Mouse (Mus musculus) forebrain, embryonic 14.5 days (tissue): ENCODE measurements around the gene Hist2h4. TPM values are rescaled to one million over a fixed set of nuclear protein-coding genes. Genes with fewer than 3 reads are reported as not detected.
"Not testable (repeated sequence)": the region's sequence is repeated elsewhere in the genome, so short reads cannot be mapped to it uniquely, and the experiment has no call there.

Source experiments
- ATAC-seq: fragments of 200-750 bp; cut with Nextera tagmentation; 2 replicates; pipeline ENCODE4 v1.8.0; 2017; ENCODE audit warnings: mild to moderate bottlenecking, moderate library complexity
- DNase-seq: peaks from one replicate; pipeline ENCODE4 v3.0.0-alpha.2; 2015; ENCODE audit warnings: low spot score
- H3K27ac ChIP-seq: fragments of 300-500 bp; sonication (generic); 2 replicates; pipeline ENCODE4 v1.5.1; 2014; ENCODE audit warnings: low read depth, mild to moderate bottlenecking, control low read depth, low read length, moderate library complexity
- H3K27me3 ChIP-seq: fragments of 300-500 bp; sonication (generic); replicated peaks from 2 replicates; pipeline ENCODE4 v1.6.1; 2014; ENCODE audit warnings: low read length, control low read depth, mixed read lengths; ENCODE audit not compliant: control insufficient read depth, insufficient read depth
- H3K36me3 ChIP-seq: fragments of 300-500 bp; sonication (generic); 2 replicates; pipeline ENCODE4 v1.6.1; 2014; ENCODE audit warnings: low read length, control low read depth; ENCODE audit not compliant: control insufficient read depth, insufficient read depth
- H3K4me1 ChIP-seq: fragments of 300-500 bp; sonication (generic); 2 replicates; pipeline ENCODE4 v1.6.1; 2014; ENCODE audit warnings: antibody characterized with exemption, low read length, control low read depth; ENCODE audit not compliant: control insufficient read depth, insufficient read depth
- H3K4me2 ChIP-seq: fragments of 300-500 bp; sonication (generic); 2 replicates; pipeline ENCODE4 v1.6.1; 2014; ENCODE audit warnings: mild to moderate bottlenecking, control low read depth, low read length
- H3K4me3 ChIP-seq: fragments of 300-500 bp; sonication (generic); 2 replicates; pipeline ENCODE4 v1.5.1; 2014; ENCODE audit warnings: low read depth, low read length, control low read depth
- H3K9ac ChIP-seq: fragments of 300-500 bp; sonication (generic); 2 replicates; pipeline ENCODE4 v1.6.1; 2014; ENCODE audit warnings: mild to moderate bottlenecking, low read length, control low read depth, moderate library complexity
- H3K9me3 ChIP-seq: fragments of 300-500 bp; sonication (generic); replicated peaks from 2 replicates; pipeline ENCODE4 v1.6.1; 2016; ENCODE audit warnings: low read length, control low read depth, mixed read lengths; ENCODE audit not compliant: control insufficient read depth
- WGBS: fragments of 180-500 bp; shearing (Covaris S2); extraction: QIAGEN DNeasy Blood & Tissue Kit; methylation state at CpG from one replicate; pipeline ENCODE4 v1.1.7; 2014; 5-methylcytosine and 5-hydroxymethylcytosine counted together
- polyA plus RNA-seq: library from polyadenylated mRNA; unstranded; fragments of >200 nt; fragmentation: Nextera tagmentation; extraction: Ambion mirVana; gene quantifications from 2 replicates; pipeline ENCODE4 v1.2.1, GENCODE M21; 2014

Hist2h4 gene
- polyA plus RNA-seq, 1 experiment from 2014 or later, result 8.1 TPM

DNA sequence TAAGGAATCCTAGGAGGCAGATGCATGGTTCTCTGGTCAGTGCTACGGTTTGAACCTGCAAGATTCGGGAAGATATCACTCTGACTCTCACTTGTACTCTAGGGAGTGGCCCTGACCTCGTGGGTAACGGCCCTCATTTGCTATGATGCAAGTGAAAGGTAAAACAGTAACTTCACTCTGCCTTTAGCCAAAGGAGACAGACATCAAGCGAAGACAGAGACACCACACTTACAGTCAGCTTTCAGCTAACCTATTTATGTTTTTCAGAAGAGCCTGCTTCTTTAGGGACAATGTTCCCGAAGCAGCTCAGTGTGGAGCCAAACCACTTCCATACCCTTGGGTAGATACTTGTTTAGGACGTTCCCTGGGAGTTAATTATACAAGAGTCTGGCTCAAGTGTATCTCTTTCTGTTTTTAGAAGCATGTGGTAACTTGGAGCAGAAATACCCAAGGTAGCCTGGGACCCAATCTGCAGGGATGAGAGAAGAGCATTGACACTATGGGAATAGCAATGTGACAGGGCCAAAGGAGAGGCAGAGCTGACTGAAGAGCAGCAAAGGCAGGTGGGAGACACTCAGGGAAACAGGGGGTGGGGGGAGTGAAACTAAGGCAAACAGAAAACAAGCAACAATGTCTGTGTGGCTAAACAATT, 19.1 kb downstream of the Hist2h4 start:
- Histone ChIP-seq H3K4me3 (no peak overlapping the region), H3K9ac (peak overlapping the region; percentile 79; the same call in 1 of the 2 replicates), H3K27ac (peak overlapping the region; percentile 27; the same call in 1 of the 2 replicates), H3K9me3 (no peaks in the 10 kb centered on the region), H3K36me3 (no peaks in the 10 kb centered on the region), H3K4me2 (peak overlapping the region; percentile 69), H3K27me3 (no peaks in the 10 kb centered on the region), H3K4me1 (peaks cover 17% of the 10 kb centered on the region; the same call in 1 of the 2 replicates)
- no peak for ATAC-seq
- WGBS, result 80% methylated on average over 7 of the region's 7 CpGs
- no peak for DNase-seq

DNA sequence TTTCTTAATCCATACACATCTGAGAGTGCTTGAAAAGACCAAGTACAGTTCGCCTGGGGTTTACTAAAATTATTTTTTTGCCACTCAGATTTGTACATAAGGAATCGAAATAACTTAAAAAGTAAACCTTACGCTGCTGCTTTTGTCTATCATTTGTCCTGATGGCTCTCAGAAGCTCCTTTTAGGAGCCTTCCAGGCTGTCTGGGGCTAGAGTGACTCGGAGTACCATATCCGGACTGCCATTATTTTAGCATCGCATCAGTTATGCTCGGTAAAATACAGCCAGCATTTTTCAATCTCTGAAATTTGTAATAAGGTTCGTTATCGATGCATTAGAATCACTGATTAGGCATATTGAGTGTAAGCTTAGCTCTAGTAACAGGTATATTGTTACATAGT, 22.3 kb downstream of the Hist2h4 start:
- Histone ChIP-seq H3K4me1 (peaks cover 25% of the 10 kb centered on the region; the same call in 1 of the 2 replicates), H3K9ac (peak overlapping the region; percentile 56), H3K27me3 (no peaks in the 10 kb centered on the region), H3K27ac (peak overlapping the region; percentile 79), H3K4me2 (peak overlapping the region; percentile 50), H3K4me3 (peak overlapping the region; percentile 19; the same call in 1 of the 2 replicates), H3K9me3 (no peaks in the 10 kb centered on the region), H3K36me3 (no peaks in the 10 kb centered on the region)
- no peak for ATAC-seq
- no peak for DNase-seq
- 70% methylated on average over 9 of the region's 9 CpGs for WGBS

DNA sequence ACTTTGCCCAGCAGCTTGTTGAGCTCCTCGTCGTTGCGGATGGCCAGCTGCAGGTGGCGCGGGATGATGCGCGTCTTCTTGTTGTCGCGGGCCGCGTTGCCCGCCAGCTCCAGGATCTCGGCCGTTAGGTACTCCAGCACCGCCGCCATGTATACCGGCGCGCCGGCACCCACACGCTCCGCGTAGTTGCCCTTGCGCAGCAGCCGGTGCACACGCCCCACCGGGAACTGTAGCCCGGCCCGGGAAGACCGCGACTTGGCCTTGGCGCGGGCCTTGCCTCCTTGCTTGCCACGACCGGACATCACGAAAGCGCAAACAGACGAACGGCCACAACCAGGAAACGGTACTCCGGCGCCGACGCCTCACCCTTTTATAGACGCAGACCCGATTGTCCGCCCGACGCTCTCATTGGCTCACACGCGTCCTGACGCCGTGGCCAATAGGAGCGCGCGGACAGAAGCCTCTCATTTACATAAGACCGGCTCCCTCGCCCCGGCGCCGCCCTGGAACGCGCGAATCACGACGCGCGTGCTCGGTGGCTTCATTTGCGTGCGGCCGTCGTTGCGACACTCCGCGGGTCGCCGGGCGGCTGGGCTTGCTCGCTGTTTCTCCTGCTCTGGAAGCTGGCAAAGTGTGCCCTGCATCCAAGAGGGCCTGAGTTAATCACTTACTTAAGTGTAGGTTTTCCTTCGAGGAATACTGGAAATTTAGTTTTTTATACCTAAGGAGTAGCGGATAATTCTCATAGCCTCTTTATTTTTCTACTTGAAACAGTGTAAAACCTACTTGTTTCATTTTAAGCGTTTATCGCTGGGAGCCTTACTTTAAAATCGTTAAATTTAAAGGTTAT, 22.9 kb downstream of the Hist2h4 start, which contains the start of gene Hist2h2aa2:
TSS of gene Hist2h2aa2 (minus strand) at position 328 of the 850 bp plus-strand sequence.
- DNase-seq (peak; percentile 73), ATAC-seq (peak; percentile 86)
- not testable (repeated sequence) for H3K27me3 ChIP-seq, H3K36me3 ChIP-seq, H3K9me3 ChIP-seq
- WGBS, result 6% methylated on average over 16 of the region's 85 CpGs
- peak within 1 kb of the TSS; percentile 79 for H3K27ac ChIP-seq
- peak within 1 kb of the TSS; percentile 50 for H3K4me2 ChIP-seq
- H3K9ac ChIP-seq, result peak within 1 kb of the TSS; percentile 56
- H3K4me1 ChIP-seq, result peaks cover 25% of the 10 kb centered on the region; the same call in 1 of the 2 replicates
- peak within 1 kb of the TSS; percentile 22 for H3K4me3 ChIP-seq

DNA sequence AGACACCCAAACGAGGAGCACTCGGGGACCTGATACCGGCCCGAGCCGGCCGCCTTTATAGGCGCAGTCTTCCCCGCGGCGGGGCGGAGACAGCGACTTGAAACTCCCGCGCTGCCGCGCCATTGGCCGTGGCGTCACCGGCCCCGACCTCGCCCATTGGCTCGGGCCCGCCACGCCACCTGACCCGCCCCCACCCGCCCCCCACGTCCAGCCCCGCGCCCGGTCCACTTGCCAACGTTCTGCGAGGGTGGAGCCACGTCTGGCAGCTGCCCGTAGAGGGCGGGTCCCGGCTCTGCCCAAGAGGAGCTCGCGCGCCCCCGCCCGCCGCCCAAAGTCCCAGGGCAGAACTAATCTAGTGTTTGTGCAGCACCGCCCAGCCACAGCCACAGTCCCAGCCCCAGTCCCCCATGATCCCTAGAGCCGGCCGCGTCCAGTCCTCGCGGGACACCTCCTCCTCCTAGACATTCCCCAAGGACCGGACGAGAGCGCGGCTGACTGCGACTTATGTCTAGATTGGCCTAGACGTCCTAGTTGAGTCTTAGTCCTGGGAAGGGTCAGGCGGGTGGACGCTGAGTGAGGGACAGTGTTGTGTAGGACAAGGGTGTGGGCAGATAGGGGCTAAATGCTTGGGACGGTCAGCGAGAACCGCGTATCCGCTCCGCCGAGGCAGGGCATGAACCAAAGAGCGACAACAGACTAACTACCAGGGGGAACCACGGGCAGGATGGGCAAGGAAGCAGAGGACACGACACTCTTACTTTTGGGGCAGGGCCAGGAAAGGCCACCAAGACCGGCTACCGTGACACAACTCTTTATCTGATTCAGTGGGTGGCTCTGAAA, 23.9 kb downstream of the Hist2h4 start, which contains the start of gene Hist2h3c2:
TSS of gene Hist2h3c2 (minus strand) at position 174 of the 840 bp plus-strand sequence.
- not testable (repeated sequence) for H3K27me3 ChIP-seq, H3K36me3 ChIP-seq, H3K9me3 ChIP-seq, DNase-seq
- peak within 1 kb of the TSS; percentile 74 for H3K9ac ChIP-seq
- H3K4me2 ChIP-seq, result peak within 1 kb of the TSS; percentile 57
- H3K27ac ChIP-seq, result peak within 1 kb of the TSS; percentile 66
- WGBS, result 0% methylated on average over 17 of the region's 68 CpGs
- H3K4me1 ChIP-seq, result peaks cover 20% of the 10 kb centered on the region; the same call in 1 of the 2 replicates
- peak within 1 kb of the TSS; percentile 37 for H3K4me3 ChIP-seq
- ATAC-seq, result peak; percentile 88

DNA sequence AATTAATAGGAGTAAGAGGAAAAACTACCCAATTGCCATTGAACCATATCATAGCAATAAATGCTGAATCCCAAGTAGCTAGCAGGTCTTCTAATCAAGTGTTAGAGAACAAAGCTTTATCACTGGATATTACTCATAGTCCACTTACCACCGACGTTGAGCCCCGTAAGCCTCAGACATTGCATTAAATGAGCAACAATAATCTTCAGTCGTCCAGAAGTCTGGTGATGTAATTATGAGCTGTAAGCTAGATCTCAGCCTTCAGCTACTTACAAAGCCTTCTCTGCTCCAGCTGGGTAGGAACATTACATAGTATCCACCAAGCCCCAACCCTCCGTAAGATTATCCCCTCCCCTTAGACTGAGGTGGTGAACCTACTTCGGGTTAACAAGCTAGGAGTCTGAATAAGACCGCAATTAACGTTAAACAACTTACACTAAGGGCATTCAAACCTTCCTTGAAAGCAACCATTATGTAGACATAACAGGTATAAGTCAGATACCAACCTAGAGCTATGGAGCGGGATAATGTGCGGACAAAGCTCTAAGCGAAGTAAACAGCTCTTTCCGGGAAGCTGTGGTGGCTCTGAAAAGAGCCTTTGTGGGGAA, 25.1 kb downstream of the Hist2h4 start:
- Histone ChIP-seq H3K4me1 (peaks cover 16% of the 10 kb centered on the region; the same call in 1 of the 2 replicates), H3K27ac (peak overlapping the region; percentile 66), H3K9me3 (no peaks in the 10 kb centered on the region), H3K9ac (peak overlapping the region; percentile 74), H3K36me3 (no peaks in the 10 kb centered on the region), H3K4me2 (peak overlapping the region; percentile 57), H3K4me3 (peak overlapping the region; percentile 37), H3K27me3 (no peaks in the 10 kb centered on the region)
- WGBS, result under 1% methylated on average over 12 of the region's 12 CpGs
- DNase-seq, result no peak
- ATAC-seq, result no peak

DNA sequence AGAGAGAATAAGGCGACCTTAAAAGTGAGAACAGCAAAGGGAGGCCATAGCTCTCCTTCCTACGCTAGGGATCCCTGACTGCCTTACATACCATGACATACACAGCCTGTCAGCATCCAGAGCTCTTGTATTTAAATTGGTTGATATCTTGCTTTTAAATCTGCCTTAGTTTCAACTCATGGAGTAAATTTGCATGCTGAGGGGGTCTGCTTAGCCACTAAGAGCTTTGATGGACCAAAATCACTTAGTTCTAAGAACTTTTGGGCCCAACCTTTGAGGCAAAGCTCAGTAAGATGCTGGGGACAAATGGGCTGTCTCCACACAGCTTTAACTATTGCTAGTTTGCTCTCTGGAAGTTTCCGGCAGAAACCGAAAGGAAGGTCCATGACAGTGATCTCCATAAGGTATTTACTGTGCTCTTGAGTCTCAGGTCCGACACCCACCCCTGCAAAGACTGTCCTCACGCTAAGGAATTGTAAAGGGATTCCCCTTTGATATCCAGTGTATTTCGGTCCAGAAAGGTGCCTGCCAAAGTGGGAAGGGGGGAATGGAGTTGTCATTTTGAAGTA, 25.7 kb downstream of the Hist2h4 start:
- Histone ChIP-seq H3K4me2 (peak overlapping the region; percentile 57), H3K27me3 (no peaks in the 10 kb centered on the region), H3K4me3 (peak overlapping the region; percentile 37), H3K36me3 (no peaks in the 10 kb centered on the region), H3K27ac (no peak overlapping the region), H3K9ac (peak overlapping the region; percentile 74), H3K4me1 (peaks cover 16% of the 10 kb centered on the region; the same call in 1 of the 2 replicates), H3K9me3 (no peaks in the 10 kb centered on the region)
- ATAC-seq (no peak), DNase-seq (no peak)
- 17% methylated on average over 7 of the region's 7 CpGs for whole genome bisulfite sequencing

DNA sequence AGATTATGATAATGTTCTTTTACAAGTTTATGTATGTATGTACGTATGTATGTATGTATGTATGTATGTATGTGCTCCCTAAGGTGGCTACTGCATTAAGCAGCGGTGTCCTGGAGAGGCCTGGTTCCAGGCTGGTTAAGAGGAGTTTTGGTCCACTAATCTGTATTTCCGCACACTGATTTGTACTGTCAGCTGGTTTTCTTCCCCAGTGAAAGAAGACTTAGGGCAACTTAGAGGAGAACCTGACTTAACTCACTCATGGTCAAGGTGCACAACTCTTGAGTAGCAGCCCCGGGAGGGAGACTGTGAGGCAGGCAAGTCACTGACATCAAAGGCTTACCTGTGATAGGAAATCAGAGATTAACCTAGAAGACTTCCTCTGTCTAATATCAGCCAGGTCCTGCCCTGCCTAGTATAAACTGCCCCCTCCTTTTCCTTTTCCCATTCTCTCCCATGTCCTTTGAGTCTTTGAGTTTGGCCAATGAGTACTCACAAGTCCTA, 26.2 kb downstream of the Hist2h4 start:
- Histone ChIP-seq H3K4me3 (peak overlapping the region; percentile 37), H3K27me3 (no peaks in the 10 kb centered on the region), H3K36me3 (no peaks in the 10 kb centered on the region), H3K9ac (peak overlapping the region; percentile 74), H3K9me3 (no peaks in the 10 kb centered on the region), H3K4me1 (peaks cover 16% of the 10 kb centered on the region; the same call in 1 of the 2 replicates), H3K27ac (no peak overlapping the region), H3K4me2 (peak overlapping the region; percentile 57)
- 84% methylated on average over 4 of the region's 4 CpGs for WGBS
- DNase-seq (no peak), ATAC-seq (no peak)
